Mouse (Mus musculus): Measurements from ENCODE around the gene Hmgb1.

Gene Hmgb1

DNA sequence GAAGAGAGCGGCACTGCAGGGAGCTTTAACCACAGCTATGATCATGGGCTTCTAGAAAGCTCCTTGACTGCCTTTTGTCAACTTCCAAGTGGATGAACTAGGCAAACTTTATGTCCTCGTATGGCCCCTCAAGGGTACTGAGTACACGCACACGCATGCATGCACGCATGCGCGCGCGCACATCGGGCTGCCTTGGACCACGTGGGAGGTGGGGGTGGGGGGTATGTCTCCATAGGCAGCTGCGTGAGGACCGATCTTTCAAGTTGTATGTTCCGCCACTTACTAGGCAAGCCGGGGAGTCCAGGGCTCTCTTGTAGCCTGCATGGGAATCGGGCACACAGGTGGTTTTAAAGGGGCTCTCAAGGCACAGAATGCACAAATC lies 163.6 kb downstream of the Hmgb1 start:
- no peak for DNase-seq (ENCODE audit: low read depth)

DNA sequence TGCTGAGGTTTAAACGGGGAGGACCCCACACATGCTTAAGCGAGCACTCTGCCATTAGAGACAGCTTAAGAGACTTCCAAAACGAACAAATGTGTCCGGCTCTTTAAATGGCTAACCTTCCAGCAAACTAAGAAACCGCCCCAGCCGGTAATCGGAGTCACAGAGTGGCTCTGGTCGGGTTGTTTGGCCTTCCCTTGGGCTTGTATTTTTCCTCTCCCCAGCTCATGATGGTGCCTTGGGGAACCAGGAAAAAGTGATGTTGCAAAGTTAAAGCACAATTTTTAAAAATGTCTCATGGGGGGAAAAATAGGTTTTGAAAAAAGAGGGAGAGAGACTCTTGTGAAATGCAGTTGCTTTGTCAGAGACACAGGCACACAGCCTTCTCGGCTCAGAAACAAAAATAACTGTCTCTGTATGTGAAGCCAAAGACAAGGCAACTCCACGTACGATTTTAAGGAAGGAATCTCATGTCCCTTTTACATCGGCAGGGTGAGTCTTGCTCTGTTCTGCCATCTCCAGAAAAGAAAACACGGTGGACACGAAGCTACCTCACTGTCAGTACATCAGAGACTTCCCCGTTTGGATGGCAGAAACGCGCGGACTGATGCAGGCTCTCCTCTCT lies 164.1 kb downstream of the Hmgb1 start:
- no peak for DNase-seq (ENCODE audit: low read depth)

DNA sequence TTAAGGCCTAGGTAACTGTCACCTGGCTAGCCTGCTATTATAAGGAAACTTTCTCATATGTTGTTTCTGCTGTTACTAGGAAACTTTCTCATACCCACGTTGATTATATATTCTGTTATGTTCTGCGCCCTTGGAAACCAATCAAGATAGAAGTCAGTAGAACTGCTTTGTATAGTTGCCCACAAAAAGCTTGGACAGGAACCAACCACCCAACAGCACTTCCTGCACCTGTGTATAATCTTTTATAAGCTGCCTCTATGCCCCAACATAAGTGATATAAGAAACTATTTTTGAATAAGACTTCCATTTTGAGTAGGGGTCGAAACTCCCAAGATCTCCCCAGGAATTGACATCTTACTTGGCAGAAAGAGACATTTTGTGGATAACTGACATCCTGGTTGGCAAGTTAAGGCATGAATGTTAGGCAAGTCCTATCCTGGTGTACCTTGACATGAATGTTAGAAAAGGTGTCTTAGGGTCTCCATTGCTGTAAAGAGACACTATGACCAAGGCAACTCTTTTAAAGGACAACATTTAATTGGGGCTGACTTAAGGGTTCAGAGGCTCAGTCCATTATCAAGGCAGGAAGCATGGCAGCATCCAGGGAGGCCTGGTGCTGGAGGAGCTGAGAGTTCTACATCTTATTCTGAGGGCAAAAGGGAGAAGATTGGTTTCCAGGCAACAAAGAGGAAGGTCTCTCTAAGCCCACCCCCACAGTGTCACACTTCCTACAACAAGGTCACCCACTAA lies 166.4 kb downstream of the Hmgb1 start:
- DNase-seq (ENCODE audit: low read depth) = peak; percentile 79

DNA sequence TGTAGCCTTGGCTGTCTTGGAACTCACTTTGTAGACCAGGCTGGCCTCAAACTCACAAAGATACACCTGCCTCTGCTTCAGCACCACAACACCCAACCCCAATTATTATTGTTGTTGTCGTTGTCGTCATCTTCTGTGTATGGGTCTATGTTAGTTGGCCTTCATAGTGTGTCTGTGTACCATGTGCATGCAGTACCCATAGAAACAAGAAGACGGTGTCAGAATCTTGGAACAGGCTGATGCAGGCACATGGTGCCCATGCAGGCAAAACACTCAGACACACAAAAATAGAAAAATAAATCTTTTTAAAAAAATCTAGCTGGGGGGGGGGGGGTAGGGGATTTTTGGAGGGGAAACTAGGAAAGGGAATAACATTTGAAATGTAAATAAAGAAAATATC lies 167.1 kb downstream of the Hmgb1 start:
- DNase-seq (ENCODE audit: low read depth) = no peak

DNA sequence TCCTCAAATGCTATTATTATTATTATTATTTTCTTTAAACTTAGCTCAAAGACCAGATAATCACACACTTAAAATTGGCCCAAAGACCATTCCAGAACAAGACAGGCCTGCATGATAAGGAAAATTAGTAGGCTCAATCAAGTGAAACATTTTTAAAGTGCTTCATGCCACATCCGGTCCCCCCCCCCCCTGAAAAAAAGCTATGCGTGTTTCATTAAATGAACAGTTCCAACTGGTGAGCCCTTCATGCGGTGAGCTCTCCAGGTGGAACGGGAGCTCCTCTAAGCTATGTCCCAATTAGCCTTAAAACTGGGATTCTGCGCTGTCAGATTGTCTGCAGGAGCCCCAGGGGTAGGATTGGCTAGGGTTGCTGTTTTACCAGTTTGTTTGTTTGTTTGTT lies 168.0 kb downstream of the Hmgb1 start:
- no peak for DNase-seq (ENCODE audit: low read depth)

DNA sequence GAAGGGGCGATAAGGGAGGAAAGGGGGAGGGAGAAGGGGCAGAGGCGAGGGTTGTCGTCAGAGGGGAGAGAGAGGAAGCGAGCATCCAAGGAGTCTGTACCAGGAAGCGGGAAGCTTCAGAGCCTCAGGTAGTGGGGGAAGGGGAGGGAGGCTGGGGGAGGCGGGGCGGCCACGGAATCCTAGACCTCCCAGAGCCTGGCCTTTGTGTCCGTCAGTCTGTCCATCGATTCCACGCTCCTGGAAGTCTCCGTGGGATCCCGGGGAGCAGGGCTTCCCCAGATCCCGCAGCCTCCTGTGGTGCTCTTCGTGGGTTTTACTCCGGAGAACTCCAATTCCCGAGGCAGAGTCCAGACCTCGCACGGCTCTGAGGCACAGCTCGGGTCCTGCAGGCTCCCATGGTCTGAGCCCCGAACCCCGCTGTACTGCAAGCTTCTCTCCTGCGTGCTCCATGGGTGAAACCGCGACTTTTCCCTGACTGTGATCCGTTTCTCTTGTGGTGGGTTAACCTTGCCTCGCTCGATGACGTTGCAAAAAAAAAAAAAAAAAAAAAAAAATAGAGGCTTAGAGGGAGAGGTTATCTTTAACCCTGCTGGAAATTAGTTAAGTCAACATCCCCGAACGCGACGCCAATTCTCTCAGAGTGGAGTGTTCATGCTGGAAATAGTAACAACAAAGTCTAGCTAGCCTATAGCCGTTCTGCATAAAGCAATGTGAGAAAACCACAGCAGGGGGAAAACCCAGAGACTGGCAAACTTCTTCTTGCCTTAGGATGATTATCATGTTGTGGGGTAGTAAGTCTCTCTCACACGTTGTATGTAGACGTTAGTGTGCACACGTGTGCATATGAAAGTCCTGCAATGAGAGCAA lies 168.7 kb downstream of the Hmgb1 start:
- DNase-seq (ENCODE audit: low read depth) = peak; percentile 73

DNA sequence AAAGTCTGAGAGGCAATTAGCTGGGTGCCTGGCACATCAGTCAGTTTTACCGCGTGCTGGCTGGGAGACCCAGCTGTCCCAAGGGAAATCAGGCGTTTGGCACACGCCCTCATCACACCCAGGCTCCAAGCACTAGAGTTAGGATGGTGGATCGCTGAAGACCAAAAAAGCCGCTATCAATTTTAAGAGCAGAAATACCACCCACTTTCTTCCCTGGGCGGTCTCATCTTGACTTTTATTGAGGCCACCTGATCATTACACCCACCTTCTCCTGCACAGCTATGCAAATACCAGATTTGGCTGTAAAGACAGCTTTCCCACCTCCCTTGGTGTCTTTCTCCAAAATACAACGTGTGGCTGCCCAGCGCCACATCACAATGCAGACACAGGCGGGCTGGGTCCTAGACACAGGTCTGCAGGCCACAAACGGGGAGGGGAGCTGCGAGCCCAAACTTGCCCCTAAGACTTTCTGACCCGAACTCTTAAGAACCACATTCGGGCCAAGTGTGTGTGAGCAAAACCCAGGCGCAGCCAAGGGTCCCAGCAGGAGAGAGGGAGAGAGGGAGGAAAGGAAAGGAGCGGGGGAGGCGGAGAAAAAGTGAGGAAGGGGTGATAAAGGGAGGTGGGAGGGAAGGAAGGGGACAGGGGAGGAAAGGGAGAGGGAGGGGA lies 169.6 kb downstream of the Hmgb1 start:
- no peak for DNase-seq (ENCODE audit: low read depth)

DNA sequence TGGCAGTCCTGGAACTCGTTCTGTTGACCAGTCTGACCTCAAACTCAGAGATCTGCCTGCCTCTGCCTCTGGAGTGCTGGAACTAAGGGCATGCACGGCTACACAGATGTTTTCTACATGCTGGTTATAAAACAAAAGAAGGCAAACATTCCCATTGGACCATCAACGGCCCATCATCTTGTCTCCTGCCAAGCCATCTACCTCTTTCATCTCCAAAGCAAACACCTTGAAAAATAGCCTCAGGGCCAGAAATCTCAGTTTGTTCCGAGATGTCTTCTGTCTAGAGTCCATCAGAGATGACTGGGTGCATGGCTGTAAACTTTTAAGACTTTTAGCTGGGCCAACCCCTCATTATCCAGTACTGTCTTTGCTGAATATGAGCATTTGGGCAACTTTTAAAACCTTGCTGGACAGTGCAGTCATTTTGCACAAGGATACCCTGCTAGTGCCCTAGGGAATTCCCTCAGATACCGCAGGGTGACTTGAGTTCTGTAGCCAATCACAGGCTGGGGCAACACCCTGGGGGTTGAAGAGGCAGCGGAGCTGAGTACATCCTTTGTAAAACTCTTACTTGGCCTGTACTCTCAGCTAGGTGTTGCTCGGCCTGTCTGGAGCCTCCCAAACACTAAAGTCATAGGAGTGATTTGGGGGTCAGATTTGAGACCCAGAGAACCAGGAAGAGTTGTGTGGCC lies 170.3 kb downstream of the Hmgb1 start:
- no peak for DNase-seq (ENCODE audit: low read depth)

DNA sequence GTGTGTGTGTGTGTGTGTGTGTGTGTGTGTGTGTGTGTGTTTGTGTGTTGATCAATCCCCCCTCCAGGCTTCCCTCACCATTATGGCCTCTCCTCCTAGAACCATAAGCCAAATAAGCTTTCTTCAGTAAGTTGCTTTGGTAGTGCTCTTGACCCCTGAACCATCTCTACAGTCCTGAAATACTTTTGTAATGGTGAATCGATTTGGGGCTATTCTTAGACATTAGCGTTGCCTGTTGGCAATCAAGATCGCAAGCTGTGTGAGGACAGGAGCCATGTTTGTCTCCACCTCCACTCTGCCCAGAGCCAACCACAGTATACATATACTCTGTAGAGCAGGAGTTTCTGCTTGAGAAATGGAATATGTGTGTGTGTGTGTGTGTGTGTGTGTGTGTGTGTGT lies 175.2 kb downstream of the Hmgb1 start:
- peak; percentile 61 for DNase-seq (ENCODE audit: low read depth)

DNA sequence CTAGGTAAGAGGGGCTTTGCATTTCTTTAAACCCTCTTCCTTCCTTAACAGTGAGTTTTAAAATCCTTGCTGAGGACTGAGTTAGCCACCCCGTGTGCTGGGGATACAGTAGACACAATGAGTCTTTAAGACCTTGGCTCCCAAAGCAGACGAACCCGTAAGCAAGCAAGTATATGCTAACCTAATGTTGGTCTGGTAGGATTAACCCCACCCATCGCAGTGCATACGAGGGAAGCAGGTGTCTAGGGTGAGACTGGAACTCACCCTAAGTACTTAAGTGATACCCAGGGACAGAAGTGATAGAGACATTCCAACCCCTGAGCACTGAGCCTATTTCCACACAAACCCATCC lies 177.0 kb downstream of the Hmgb1 start:
- no peak for DNase-seq (ENCODE audit: low read depth)

DNA sequence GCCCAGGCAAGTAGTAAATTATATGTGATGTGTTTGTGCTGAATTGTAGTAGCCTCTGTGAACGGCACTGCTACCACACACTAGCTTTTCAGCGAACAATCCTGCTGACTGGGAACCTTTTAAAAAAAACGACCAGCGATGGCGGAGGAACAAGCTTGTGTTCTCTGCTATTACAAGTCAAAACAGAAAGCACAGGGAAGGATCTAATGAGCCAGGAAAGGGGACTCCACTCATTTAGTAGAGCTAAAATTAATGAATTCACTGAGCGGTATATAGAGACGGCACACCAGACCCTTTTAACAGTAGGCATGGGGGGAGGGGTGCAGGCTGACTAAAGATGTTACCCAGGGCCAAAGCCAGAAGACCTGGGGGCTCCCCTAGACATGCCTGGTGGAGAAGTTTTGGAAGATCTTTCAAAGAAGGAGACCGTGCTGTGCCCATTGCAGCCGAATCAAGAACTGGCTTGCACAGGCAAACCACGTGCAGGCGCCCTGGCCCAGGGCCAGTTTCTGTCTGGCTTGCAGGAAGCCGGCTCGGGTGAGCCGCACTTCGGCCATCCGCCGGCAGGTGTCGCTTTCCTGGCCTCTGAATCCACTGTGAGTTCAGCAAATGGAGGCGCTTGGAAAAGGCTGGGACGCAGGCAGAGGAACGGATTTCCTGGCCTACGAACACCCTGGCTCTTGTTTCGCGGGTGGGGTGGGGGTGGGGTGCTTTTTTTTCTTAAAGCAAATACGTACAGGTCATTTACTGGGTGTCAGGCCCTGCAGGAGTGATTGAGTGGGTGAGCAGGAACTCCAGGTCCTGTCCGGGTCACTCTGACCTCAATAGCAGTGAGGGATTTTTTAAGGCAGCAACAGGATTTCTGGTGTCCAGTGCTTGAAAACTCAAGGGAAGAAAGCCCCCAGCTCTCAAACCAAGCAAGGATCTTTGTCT lies 177.7 kb downstream of the Hmgb1 start:
- DNase-seq (ENCODE audit: low read depth) = peak; percentile 97

DNA sequence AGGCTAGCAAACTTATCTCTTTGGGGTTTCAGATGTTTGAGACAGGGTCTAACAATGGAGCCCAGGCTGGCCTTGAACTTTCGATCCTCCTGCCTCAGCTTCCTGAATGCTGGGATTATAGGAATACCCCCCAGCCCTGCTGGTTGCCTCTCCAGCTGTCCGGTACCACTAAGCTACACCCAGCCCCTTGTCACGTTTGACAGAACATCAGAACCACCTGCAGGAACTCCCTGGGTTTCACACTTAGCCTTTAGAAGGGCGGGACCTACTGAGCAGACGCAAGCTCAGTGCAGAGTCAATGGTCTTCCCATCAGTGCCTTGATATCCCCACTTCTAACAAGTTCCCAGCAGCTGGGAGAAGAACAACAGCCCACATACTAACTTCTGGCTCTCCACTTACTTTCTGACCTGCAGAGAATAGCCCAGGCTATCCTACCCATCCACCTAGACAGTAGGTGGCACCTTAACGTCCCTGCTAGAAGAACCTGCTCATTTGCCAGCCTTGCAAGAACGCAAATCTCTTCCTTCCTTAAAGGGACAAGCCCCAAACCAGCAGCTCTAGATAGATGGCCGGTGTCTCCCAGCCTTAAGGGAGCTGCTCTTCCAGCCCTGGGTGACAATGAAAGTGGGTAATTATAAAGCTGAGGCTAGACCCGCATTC lies 178.5 kb downstream of the Hmgb1 start:
- no peak for DNase-seq (ENCODE audit: low read depth)

DNA sequence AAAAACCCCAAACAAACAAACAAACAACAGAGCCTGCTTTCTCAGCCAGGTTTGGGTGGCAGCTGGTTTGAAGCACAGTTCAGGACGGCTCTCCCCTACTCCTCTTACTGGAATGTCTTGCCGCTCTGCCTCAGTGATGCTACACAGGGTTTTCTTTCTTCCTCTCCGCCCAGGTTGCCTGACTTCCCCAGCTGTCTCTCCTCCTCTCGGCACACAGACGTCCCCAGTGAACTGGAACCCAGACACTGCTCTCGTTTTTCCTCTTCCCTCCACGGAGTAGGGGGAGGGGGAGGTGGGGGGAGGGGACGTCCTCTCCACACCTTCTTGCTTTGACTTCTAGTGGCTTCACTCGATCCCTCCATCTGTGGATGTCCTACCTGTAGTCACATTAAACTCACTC lies 179.2 kb downstream of the Hmgb1 start:
- DNase-seq (ENCODE audit: low read depth) = no peak

DNA sequence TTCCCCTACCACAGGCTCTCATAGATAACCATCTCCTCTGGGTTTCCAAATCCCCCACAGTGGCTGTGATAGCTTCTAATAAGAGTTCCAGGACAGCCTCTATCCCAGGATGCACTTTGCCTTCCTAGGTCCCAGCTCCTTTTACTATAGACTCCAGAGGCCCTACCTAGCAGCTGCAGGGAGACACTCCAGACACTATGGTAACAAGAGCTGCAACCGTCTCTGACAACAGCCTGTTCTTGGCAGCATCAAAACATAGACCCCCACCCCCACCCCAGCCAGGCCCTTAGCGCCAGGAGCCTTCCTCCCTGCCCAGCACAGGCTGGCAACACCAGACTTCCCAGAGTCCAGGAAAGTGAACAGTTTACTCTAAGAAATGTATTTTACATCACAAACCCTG lies 181.2 kb downstream of the Hmgb1 start:
- DNase-seq (ENCODE audit: low read depth) = no peak

DNA sequence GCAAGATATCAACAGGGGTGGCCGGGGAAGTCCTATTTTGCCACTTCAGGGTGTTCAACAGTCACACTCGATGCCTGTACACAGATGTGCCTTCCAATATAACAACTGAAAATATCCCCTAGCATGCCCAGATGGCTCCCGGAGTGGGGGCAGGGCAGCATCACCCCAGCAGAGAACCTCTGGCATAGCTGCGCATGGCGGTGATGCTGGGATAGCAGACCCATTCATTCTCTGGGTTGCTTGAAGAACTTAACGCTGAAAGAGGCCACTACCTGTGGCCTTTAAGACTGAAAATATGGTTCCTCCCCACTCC lies 181.5 kb downstream of the Hmgb1 start:
- no peak for DNase-seq (ENCODE audit: low read depth)

DNA sequence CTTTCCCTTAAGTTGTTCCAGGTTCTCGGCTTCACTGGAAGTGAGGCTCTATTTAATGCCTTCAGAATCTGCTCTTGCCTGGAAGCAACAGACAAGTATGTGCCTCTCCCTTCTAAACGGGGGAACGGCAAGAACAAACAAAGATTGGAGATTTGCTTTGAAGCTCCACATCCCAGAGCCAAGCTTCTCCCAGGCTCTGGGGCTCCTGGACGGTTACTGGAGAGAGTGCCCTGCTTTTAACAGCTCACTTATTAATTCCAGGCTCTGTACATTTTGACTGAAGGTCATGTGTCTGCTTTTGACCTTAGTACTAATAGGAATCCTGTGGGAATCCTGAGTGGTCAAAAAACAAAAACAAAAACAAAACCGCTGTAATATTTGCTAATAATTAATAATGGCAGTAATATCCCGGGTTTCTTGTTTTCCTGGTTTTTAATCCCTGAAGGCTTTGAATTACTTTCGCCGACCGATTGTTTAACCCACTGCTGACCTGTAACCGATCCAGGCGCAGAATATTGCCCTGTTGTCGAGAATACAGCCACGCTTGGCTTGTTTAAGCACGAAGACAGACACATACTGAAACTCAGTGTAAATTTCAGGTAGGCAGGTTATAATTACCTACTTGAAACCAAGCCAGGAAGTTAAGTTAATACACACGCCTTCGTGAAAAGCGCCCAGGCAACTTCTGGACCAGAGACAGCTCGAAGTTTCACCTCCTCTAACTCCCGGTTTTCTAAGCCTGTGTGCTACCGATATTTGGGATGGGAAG lies 182.1 kb downstream of the Hmgb1 start:
- DNase-seq (ENCODE audit: low read depth) = no peak

DNA sequence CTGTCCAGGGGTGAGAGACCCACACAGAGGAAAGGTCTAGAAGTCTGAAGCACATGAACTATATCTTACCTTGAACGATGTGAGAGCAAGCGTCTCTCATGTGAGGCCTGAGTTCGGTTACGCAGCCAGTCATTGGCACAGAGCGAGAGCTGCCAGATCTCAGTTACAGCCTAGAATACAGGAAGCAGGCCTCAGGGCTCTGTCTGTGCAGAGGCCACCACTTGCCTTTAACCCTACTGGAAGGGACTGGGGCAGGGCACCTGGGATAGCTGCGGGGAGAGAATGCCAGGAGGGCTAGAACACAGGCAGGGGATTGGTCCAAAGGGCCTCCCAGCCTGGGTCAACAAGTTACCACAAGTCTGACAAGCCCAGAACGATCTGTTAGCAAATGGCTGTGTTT lies 184.5 kb downstream of the Hmgb1 start:
- no peak for DNase-seq (ENCODE audit: low read depth)

DNA sequence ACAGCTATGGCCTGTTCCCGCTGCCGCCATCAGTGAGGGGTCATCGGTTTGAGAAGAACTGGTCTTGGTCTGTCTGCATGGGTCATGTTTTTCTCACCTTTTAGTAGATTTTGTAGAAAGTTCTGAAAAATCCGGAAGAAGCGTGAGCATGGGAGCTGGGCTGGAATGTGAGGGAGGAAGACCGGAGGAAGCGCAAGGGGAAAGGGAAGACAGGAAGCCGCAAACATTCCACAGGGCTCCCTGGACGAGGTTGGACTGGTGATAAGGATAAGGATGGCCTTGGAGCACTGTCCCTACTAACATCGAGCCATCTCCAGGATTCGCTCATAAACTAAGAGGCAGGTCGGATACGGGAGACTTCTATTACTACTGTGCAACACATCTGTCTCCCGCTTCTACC lies 185.8 kb downstream of the Hmgb1 start:
- DNase-seq (ENCODE audit: low read depth) = no peak

DNA sequence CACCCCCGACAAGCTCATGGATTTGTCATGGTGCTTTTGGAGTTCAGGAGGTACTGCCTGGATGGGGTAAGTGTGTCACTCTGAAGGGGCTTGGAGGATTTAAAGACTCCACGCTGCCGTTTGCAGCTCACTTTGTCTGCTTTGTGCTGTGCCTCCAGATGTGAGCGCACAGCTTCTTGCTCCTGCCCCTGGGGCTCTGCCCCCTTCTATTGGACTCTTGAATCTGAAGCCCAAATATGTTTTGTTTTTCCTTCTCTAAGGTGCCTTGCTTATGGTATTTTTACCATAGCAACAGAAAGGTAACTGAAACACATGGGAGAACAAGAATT lies 187.6 kb downstream of the Hmgb1 start:
- no peak for DNase-seq (ENCODE audit: low read depth)
